Mouse (Mus musculus) adrenal gland, adult 8-10 months (tissue): ENCODE results near the gene 2210010C04Rik. TPM values are rescaled to one million over a fixed set of nuclear protein-coding genes. Genes with fewer than 3 reads are reported as not detected.

Experiments used
- DNase-seq: peaks from one replicate; pipeline ENCODE4 v3.0.0; 2022
- total RNA-seq, 4 experiments: library from RNA; stranded (reverse); gene quantifications; 2 replicates each; pipeline ENCODE4 v1.2.4; 2022

The 2210010C04Rik gene
- total RNA-seq, result not detected

DNA sequence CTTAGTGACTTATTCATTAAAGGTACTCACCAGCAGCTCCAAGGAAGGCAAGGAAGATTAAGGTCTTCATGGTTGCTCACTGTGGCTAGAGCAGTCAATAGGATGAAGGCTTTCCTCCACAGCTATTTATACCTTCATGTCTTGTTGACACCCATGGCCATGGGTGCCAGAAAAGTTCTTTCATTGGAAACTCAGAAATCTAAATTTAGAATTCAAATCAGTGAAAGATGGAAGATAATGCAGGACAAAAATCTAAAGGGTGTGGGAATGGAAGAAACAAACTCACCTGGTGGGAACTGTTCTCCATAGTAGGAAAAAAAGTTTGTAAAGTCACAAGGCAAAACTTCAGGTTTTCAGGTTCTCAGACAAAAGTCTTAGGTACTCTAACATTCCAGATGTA, at the start of gene 2210010C04Rik:
TSS of gene 2210010C04Rik (minus strand) at position 101 of the 400 bp plus-strand sequence.
- no peak for DNase-seq

DNA sequence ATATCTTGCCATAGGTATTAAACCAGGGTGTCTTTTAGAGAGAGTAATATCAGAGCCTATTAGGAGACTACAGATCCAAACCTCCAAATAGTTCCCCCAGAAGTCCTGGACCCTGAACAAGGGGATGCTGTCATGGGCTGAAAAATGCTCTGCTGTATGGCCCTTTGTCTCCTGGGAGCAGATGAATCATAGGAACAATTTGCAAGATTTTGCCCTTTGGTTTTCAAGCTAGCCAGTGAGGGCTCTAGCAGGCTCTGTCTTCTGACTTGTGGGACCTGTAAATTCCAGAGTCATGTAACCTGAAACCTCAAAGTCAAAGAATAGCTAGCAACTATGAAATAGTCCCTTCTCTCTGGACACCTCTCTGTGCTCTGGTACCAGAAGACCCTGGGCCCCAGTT, 44.8 kb upstream of the 2210010C04Rik start:
- no peak for DNase-seq

DNA sequence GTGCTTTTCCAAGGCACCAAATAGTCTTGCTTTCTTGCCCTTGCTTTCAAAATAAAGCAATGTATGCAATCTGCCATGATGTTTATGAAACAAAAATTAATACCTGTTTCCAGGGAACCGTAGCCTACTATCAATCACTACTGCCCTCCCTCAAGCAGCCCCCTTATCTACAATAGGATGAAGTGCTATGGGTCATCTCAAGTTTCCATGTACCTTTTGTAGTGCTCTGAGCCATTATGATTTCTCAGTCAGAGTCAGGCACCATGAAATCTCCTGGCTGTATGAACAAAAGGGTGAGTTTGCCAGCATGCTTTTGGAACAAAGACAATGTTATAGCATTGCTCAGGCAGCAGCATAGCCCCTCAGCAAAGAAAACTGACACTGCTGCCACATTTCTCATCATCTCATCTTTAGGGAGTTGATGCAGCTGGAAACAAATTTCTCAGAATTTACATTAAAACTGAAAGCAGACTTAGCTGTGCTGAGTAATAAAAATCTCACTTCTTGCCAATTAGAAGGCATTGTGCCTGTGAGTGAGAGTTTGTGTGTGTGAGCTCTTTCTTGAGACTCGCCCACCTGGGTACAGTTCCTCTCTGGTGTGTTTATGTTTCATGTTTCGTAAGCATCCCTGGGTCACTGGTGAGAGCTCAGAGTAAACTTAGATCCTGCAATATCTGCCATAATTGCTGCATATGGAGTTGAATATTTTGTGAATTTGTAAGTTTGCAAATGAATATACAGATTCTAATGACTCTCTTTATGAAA, 43.4 kb upstream of the 2210010C04Rik start:
- DNase-seq, result no peak

DNA sequence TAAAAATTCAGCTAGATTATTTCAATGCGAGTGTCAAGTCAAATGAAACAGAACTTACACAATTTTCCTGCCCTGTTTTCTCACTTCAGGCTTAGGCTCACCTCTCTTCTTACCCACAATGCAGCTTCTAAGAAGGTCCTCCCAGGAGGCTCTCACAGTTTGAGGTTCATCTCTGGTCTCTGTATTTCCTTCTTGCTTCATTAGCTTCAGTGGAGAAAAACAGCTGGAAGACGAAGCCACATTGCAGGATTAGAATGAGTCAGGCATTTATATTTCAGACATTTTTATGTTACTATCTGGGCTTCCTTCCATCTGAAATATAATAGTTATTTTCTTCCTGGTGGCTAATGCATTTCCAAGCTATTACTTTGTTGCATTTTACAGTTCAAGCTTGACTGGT, 40.4 kb upstream of the 2210010C04Rik start:
- no peak for DNase-seq

DNA sequence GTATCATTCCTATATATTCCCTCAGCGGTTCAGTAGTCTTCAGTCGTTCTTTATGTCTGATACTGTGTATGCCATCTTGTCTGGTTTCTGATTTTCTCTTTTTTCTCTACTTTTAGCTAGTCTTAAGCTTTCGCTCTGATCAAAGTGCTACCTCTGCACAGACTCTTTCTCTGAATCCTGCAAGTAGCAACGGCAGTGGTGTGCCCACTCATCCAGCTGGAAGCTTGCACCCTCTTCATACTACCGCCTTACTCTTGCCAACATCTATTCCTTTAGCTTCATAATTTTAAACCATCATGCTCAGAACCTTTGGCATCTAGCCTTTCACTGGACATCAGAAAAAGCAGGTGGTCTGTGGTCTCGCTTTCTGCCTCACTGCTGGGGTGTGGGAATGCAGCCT, 28.0 kb upstream of the 2210010C04Rik start:
- DNase-seq, result no peak

GRCm38 (mm10) chr6:41062746-41063145, 27.4 kb upstream of the 2210010C04Rik start:
- no peak for DNase-seq

DNA sequence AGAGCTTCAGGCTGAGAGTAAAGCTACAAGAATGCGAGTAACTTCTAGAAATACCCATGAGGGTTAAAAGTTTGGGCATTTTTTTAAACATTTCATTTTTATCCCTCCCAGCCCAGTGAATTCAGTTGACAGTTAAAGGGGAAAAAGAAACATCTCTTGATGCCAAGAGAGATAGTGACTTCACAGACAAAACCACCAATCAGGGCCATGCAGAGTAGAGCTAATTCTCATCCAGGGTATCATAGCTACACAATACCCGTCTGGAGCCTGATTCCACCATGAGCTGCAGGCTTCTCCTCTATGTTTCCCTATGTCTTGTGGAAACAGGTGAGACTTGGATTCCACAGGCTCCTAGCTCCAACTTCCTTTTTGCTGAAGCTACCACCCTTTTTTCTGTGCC, 26.8 kb upstream of the 2210010C04Rik start:
- DNase-seq, result no peak

DNA sequence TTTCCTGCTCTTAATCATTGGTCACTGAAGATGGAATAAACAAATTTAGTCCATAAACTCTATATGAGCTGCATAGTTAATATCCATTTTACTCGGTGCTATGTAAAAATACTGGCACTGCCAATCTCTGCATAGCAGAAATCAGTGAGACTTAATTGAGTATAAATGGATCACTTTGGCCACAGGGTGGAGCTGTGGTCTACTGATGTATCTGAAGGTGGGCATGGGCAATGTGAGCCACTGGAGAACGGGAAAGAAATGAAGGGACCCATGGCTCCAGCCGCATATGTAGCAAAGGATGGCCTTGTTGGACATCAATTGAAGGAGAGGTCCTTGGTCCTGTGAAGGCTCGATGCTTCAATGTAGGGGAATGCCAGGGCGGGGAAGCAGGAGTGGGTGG, 25.8 kb upstream of the 2210010C04Rik start:
- no peak for DNase-seq

- DNase-seq, result no peak
Observed at GRCm38 (mm10) chr6:41057653-41058052, 22.3 kb upstream of the 2210010C04Rik start.

DNA sequence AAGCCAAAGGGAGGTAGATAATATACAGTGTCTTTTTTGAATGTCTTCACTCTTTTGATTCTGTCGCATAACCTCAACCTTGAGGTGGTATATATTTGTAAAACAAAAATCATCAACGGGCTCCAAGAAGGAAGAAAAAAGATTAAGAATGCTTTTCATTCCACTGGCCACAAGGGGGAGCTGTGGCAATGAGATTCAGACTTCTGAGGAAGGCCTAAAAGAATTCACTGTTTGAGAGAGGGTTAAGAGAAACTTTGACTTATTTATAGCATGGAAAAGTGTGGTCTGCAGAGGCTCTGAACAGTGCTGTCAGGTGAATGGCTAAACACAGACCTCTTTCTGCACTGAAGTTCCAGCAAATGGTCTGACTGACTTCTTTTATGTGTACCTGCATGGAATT, 20.3 kb upstream of the 2210010C04Rik start:
- DNase-seq, result no peak

GRCm38 (mm10) chr6:41054379-41054778, 19.1 kb upstream of the 2210010C04Rik start:
- no peak for DNase-seq

- DNase-seq, result no peak
Observed at GRCm38 (mm10) chr6:41051824-41052223, 16.5 kb upstream of the 2210010C04Rik start.

GRCm38 (mm10) chr6:41048602-41049001, 13.3 kb upstream of the 2210010C04Rik start:
- DNase-seq, result no peak

- DNase-seq, result no peak
Observed at GRCm38 (mm10) chr6:41047961-41048360, 12.7 kb upstream of the 2210010C04Rik start.

- no peak for DNase-seq
Observed at GRCm38 (mm10) chr6:41047202-41047601, 11.9 kb upstream of the 2210010C04Rik start.

- no peak for DNase-seq
Observed at GRCm38 (mm10) chr6:41046553-41046952, 11.2 kb upstream of the 2210010C04Rik start.

DNA sequence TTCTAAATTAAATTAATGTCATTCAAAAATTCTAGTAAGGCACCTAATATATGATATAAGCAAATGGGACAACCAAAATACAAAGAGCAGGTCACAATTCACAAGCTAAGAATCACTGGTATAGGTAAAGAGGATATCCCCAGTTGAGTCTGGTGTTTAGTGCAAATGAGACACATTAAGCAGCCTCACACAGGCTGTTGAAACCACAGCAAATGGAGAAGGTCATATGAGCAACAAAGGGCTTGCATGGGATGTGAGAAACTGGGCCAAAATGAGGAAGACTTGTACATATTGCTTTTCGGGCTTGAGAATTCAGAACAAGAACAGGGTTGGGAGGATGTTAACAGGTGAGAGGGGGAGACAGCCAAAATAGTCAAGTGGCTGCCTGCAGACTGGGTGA, 9.4 kb upstream of the 2210010C04Rik start:
- DNase-seq, result no peak

GRCm38 (mm10) chr6:41044314-41044713, 9.0 kb upstream of the 2210010C04Rik start:
- no peak for DNase-seq

DNA sequence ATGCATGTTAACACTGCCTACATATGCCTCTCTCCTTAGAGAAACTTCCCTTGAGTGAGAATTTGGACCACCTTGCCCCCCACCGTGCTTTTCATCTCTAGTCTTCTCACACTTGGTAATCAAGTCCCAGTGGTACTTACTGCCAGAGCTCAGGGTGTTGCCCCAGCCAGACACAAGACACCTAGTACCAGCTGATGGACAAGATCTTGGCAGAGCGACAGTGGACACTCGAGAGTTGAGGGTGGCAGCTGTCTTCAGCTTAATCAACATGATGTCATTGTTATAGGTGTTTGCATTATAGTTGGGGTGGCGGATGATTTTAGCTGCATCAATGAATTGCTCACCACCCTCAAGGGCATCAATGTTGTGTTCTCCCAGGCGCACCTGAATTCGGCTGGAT, 2.5 kb downstream of the 2210010C04Rik start:
- no peak for DNase-seq

DNA sequence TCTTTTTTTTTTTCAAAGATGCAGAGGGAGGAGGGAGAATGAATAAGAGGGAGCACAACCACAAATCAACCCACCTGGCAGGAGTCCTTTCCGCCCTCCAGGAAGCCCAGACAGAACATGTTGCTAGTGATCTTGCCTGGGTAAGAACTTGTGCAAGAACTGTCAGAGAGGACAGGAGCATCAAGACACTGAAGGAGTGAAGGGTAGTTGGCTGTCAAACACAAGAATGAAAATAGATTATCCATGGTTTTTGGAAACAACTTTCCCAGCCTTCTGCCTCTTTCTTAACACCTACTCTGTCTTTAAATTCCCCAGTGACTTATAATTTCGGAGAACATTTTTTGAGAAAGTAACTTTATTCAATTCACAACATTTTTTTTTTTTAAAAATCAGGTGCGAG, 3.1 kb downstream of the 2210010C04Rik start:
- DNase-seq, result no peak

DNA sequence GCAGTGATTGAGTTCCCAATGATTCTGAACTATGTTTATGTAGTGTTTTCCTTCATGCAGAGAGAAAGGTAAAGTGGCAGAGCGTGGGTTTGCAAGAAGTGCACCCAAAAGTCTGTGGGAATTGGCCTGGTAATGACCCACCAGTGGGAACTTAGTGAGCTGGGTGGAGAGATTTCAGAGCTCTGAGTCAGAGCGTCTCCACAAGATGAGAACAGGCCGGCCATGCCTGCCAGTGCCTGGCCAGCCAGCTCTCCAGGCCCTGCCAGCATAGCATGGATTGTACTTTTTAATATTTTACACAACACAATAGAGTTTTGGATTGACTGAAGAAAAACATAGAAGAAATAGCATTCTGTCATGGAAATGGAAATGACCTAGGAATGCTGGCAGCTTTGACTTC, 4.5 kb downstream of the 2210010C04Rik start:
- no peak for DNase-seq

DNA sequence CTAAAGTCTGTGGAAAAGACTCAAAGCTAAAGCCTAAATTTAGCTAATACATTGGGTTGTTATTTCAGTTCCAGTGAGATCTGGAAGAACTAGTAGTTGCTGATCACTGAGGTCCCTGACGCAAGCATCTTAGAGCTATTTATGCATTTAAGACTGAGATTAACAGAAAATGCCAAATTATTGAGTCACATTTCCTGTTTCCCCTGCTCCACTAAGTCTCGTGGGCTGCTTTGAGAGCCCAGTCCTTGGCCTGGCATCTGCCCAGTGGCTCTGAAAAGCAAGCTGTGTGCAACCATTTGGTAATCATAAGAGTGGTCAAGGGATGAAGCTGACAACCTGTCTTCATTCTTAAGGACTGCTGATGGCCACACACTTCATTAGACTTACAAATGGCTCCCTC, 8.3 kb downstream of the 2210010C04Rik start:
- no peak for DNase-seq

GRCm38 (mm10) chr6:41025873-41026650, 9.2 kb downstream of the 2210010C04Rik start:
- no peak for DNase-seq

DNA sequence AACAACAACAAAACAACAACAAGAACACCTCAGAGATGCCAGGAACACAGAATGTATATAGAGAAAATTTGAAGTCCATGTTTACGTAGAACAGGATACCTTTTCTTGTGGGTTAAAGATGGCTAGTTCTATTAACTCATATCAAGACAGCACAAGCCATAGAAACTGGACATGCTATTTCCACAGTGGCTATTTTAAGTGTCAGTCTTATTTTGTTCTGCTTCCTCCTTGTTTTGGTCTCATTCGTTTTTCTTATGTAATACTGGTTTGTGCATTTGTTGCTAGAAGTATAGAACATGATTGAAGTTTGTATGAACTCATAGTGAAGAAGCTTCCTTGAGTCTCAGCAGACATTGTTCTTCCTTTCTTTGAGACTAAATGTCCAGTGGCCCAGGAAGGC, 16.2 kb downstream of the 2210010C04Rik start:
- DNase-seq, result no peak
